Mouse (Mus musculus): Measurements from ENCODE around the gene Nudt19.
"Not testable (repeated sequence)": the region's sequence is repeated elsewhere in the genome, so short reads cannot be mapped to it uniquely, and the experiment has no call there.

Gene Nudt19

DNA sequence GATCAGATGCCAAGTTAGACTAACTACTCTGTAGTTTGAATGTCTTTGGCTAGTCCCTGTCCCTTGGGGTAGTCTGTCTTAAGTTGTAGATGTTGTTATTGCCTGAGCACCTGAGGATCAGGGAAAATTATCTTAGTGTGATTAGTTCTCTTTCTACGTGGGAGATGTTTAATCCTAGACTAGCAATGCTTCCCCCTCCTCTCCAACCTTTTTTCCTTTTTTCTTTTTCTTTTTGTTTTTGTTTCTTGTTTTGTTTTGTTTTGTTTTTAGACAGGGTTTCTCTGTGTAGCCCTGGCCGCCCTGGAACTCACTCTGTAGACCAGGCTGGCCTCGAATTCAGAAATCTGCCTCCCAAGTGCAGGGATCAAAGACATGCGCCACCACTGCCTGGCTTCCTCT lies at the start of gene Nudt19:
Nudt19 (minus strand) TSS at position 100 of the 399 bp plus-strand sequence.
- DNase-seq (ENCODE audit: low read depth, low spot score) = no peak

GRCm38 (mm10) chr7:35602766-35603165 lies 46.7 kb upstream of the Nudt19 start:
- no peak for DNase-seq (ENCODE audit: low read depth, low spot score)

GRCm38 (mm10) chr7:35601106-35601505 lies 45.0 kb upstream of the Nudt19 start:
- no peak for DNase-seq (ENCODE audit: low read depth, low spot score)

DNA sequence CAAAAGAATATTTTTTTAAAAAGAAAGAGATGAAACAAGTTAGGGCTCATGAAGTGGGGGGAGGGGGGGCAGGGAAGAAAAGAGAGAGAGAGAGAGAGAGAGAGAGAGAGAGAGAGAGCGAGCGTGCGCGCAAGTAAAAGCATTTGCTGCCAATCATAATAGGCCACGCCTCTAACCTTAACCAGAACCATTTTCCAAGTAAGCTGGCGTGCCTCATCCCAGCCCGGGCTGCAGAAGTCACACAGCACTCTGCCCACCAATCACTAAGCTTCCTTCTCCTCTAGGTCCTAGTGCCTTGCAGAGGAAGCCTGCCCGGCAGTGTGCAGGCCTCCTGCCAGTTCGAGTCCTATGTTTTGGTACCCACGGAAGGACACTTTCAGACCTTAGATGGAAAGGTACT lies 43.9 kb upstream of the Nudt19 start:
- no peak for DNase-seq (ENCODE audit: low read depth, low spot score)

GRCm38 (mm10) chr7:35599492-35599891 lies 43.4 kb upstream of the Nudt19 start:
- no peak for DNase-seq (ENCODE audit: low read depth, low spot score)

GRCm38 (mm10) chr7:35594311-35594710 lies 38.2 kb upstream of the Nudt19 start:
- no peak for DNase-seq (ENCODE audit: low read depth, low spot score)

GRCm38 (mm10) chr7:35590731-35591191 lies 34.7 kb upstream of the Nudt19 start:
- DNase-seq (ENCODE audit: low read depth, low spot score) = no peak

DNA sequence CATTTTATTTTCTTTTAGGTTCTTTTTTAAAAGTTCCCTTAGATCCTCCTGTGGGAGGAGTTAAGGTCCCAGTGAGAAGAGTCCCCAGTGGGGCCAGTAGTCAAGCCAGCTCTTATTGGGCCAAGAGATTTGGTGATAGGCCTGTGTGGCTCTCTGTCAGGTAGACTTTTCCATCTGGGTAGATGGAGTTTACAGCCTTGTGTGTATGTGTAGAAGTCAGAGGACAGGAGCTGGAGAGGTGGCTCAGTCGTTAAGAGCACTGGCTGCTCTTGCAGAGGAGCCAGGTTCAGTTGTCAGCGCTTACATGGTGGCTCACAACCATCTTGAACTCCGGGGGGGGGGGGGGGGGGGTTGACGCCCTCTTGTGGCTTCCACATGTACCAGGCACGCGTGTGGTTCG lies 33.4 kb upstream of the Nudt19 start:
- peak; percentile 32 for DNase-seq (ENCODE audit: low read depth, low spot score)

GRCm38 (mm10) chr7:35588680-35589428 lies 32.8 kb upstream of the Nudt19 start:
- peak; percentile 63 for DNase-seq (ENCODE audit: low read depth, low spot score)

DNA sequence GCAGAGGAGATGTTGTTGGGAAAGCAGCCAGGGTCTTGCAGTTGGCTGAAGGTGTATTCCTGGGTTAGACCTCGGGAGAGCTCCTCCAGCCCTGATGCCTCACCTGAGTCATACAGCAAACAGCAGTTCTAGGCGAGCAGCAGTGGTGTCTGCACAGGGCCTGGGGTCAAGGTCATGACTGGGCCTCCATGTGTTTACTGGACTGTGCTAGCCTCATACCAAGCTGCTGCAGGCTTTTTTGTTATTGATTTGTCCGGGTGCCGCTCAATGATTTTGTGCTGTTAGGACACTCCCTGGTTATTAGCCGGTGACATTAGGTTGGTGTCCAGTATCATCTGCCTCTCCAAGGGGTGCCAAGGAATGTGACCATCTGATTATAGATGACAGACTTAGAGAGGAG lies 31.6 kb upstream of the Nudt19 start:
- no peak for DNase-seq (ENCODE audit: low read depth, low spot score)

- no peak for DNase-seq (ENCODE audit: low read depth, low spot score)
Observed at GRCm38 (mm10) chr7:35586906-35587445, 30.9 kb upstream of the Nudt19 start.

DNA sequence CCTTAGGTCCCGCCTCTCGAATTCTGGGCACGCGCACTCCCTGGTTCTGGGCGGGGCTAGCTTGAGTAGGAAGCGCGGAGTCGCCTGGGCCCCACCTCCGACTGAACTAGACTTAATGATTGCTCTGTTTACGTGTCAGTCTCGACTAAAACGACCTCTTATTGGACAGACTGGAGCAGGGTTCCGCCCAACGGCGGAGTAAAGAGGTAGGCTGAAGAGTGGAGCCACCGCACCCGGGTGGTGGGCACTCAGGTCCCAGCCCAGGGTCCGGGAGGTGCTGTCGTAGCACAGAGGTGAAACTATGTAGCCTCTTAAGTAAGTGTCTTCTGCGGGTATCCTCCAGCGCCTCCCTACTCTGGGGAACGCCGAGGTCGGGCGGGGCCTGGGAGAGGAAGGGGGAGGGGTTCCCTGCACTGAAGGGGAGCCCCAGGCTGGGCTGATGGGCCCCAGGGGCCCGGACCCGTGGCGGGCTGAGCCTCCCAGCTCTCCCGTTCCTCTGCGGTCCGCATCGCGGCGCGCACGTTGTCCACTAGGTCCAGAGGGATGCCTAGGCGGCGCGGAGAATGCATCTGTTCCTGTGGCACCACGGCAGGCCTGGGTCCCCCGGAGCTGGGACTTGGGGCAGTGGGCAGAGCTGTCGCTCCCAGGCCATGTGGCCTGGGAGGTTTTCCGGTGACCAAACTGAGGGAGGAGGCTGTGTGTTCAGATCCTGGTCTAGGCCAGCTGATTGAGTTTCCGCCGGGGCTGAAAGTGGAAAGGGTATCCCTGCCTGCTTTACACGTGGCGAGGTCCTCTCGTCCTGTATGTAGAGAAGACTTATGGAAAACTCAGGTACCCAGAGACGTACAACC lies 30.2 kb upstream of the Nudt19 start, which contains the start of gene Ankrd27:
Ankrd27 (plus strand) TSS at position 190 of the 851 bp plus-strand sequence.
- peak; percentile 97 for DNase-seq (ENCODE audit: low read depth, low spot score)

DNA sequence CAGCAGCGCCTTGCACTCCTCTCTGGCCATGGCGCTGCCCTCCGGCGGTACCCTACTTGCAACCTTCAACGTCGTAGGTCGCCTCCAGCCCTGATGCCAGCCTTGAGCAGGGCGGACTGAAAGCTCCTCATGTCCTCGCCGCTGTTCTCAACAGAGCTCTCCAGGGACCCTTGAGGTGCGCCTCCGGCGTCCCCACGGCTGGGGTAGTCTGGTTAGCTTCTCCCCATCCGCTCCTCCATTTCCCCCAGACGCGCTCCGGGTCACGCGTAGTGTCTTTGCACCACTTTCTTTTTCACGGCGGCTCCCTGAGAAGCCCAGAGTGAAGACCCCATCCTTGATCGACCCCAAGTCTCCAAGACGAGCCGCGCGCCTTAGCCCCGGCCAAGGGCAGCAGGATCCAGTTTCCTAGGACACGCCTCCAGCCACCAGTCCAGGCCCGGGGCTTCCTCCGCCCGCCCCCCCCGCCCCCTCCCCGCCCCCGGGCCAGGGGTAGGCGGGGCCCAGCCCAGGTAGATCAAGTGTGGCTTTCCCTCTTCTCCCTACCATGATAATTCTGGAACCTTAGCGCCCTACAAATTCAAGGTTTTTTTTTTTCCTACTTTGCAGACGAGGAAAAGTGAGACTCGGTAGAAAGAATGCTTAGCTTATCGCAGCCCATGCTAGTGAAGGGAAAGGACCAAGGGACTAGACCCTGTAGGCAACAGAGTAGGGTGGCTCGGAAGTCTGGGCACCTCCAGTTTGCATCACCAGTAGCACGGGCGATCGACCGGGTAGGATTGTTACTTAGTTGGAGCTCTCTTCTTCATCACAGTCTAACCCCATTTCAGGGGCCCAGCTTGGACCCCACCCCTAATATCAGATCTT lies 29.3 kb upstream of the Nudt19 start, which contains the start of gene Rgs9bp:
Rgs9bp (minus strand) TSS at position 392 of the 864 bp plus-strand sequence.
- no peak for DNase-seq (ENCODE audit: low read depth, low spot score)

DNA sequence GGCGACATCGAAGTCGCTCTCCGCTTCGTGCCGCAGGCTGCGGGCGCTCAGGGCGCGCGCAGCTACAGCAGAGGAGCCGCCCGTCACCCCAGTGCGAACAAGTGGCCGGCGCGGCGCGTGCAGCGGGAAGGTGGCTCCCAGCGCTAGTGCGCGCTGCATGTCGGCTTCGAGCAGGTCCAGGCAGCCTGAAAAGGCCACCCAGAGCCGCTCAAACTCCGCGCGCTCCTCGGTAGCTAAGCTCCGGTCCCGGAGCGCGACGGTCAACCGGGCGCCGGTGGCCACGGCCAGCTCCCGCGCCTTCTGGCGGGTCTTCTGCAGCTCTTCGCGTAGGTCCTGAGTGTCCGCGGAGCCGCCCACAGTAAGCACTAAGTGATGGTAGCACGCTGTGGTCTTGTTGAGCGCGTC lies 28.7 kb upstream of the Nudt19 start:
- DNase-seq (ENCODE audit: low read depth, low spot score) = peak; percentile 64

DNA sequence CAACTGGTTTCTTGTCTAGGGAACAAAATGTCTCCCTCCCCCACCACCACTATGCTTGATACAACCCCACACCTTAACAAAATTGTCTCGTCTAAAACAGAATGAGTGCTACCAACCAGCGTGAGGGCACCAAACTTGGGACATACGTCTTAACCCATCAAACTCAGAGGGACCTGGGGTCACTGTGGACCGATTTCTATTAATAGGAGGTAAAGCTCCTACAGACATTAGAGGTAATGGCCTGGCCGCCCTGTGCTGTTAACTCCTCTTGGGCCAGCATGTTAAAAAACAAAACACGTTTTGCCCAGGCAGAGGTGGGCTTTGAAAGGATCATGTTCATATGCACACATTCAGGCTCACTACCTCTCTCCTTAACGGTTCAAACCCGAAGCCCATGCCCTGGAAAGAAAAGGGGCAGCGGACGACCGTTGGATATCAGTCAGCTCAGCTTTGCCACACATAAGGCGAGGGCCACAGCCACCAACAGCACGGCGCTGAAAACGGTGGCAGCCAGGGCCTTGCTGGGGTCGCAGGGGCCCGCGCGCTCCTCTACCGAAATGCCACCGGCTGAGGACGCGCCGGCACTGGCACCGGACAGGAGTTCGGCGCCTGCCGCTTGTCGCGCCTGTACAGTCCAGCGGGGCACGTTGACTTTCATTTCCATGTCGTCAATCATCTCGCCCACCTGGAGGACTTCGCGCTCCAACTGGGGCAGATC lies 28.1 kb upstream of the Nudt19 start:
- DNase-seq (ENCODE audit: low read depth, low spot score) = no peak

DNA sequence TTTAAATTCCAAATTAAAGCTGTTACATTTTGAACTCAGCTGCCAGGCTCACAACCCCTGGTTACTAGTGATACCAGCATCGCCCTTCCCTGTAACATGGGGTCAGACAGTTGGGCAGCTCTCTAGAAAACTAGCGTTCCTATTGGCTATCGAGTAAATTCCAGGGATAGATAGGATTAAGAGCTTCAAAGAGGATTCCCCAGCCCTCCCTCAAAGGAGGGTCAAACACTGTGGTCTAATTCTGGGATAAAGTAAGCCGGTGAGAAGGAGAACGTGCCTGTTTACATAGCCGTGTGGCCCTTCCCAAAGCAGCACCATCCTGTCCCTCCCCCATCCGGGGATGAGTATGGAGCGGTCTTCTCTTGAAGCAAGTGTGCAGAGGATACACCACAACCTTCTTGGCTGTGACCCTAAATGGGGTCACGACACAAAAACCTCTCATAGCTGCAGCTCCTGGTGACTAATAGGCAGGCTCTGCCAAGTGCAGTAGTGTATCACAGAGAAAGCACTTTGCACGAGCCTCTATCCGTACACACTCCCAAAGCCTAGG lies 27.4 kb upstream of the Nudt19 start:
- no peak for DNase-seq (ENCODE audit: low read depth, low spot score)

GRCm38 (mm10) chr7:35582719-35583118 lies 26.6 kb upstream of the Nudt19 start:
- DNase-seq (ENCODE audit: low read depth, low spot score) = peak; percentile 33

- DNase-seq (ENCODE audit: low read depth, low spot score) = peak; percentile 61
Observed at GRCm38 (mm10) chr7:35579849-35580248, 23.7 kb upstream of the Nudt19 start.

DNA sequence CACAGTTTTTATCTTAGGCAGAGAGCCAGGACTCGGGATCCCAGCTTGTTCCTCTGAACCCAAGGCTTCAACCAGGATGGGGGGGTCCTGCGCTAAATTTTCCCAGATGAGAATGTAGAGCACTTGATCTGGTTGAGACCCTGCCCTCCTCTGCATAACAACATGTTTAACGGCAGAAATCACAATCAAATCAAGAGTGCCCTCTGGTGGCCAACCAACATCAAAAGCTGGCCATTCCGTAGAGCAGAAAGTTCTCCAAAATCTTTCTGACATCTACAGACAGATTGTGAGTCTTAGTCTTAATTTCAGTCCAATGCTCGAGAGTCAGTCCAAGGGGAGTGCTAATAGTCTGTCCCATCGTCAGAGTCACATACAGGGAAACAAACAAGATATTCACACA lies 14.8 kb upstream of the Nudt19 start:
- not testable (repeated sequence) for DNase-seq (ENCODE audit: low read depth, low spot score)

- DNase-seq (ENCODE audit: low read depth, low spot score) = not testable (repeated sequence)
Observed at GRCm38 (mm10) chr7:35569724-35570123, 13.6 kb upstream of the Nudt19 start.

Data from CD4-positive helper T cell, adult 2 months (primary cell).